Mouse (Mus musculus) intestine, embryonic 16.5 days (tissue): Measurements from ENCODE around the gene Slc27a5. TPM values are rescaled to one million over a fixed set of nuclear protein-coding genes. Genes with fewer than 3 reads are reported as not detected.
A peak's percentile ranks its signal among the peaks of the same experiment; 100 is the strongest.

ENCODE experiments used
- ATAC-seq: fragments of 200-750 bp; cut with Nextera tagmentation; 2 replicates; pipeline ENCODE4 v1.8.0; 2017; ENCODE audit warnings: moderate TSS enrichment, moderate library complexity
- H3K27ac ChIP-seq: fragments of 300-500 bp; sonication (generic); 2 replicates; pipeline ENCODE4 v1.5.1; 2014; ENCODE audit warnings: mild to moderate bottlenecking, low read length
- H3K27me3 ChIP-seq: fragments of 300-500 bp; sonication (generic); replicated peaks from 2 replicates; pipeline ENCODE4 v1.6.1; 2014; ENCODE audit warnings: low read length, control low read depth, mixed read lengths; ENCODE audit not compliant: control insufficient read depth, insufficient read depth
- H3K36me3 ChIP-seq: fragments of 300-500 bp; sonication (generic); 2 replicates; pipeline ENCODE4 v1.6.1; 2014; ENCODE audit warnings: low read length, control low read depth; ENCODE audit not compliant: control insufficient read depth, insufficient read depth
- H3K4me1 ChIP-seq: fragments of 300-500 bp; sonication (generic); 2 replicates; pipeline ENCODE4 v1.6.1; 2014; ENCODE audit warnings: low read length, control low read depth, mixed read lengths; ENCODE audit not compliant: control insufficient read depth, insufficient read depth
- H3K4me2 ChIP-seq: fragments of 300-500 bp; sonication (generic); 2 replicates; pipeline ENCODE4 v1.6.1; 2014; ENCODE audit warnings: low read depth, low read length, control low read depth
- H3K4me3 ChIP-seq: fragments of 300-500 bp; sonication (generic); 2 replicates; pipeline ENCODE4 v1.5.1; 2014; ENCODE audit warnings: mild to moderate bottlenecking, low read length
- H3K9ac ChIP-seq: fragments of 300-500 bp; sonication (generic); 2 replicates; pipeline ENCODE4 v1.6.1; 2014; ENCODE audit warnings: low read depth, low read length
- H3K9me3 ChIP-seq: fragments of 300-500 bp; sonication (generic); 2 replicates; pipeline ENCODE4 v1.6.1; 2016; ENCODE audit warnings: low read length, control low read depth; ENCODE audit not compliant: control insufficient read depth
- WGBS: fragments of 180-500 bp; shearing (Covaris S2); extraction: QIAGEN DNeasy Blood & Tissue Kit; methylation state at CpG from one replicate; pipeline ENCODE4 v1.1.7; 2014; 5-methylcytosine and 5-hydroxymethylcytosine counted together
- polyA plus RNA-seq: library from polyadenylated mRNA; unstranded; fragments of >200 nt; fragmentation: Nextera tagmentation; extraction: Ambion mirVana; gene quantifications from 2 replicates; pipeline ENCODE4 v1.2.1, GENCODE M21; 2015

Gene Slc27a5
- polyA plus RNA-seq, 1 experiment from 2014 or later = 0.84 TPM

GRCm38 (mm10) chr7:13037901-13038555 lies 40.0 kb upstream of the Slc27a5 start, which contains the start of gene Ube2m:
Gene Ube2m, minus strand, starts transcription at chr7:13038275.
- Histone ChIP-seq H3K9ac (peak within 1 kb of the TSS; percentile 93), H3K36me3 (peaks cover 5% of the 10 kb centered on the region), H3K27me3 (peaks cover 12% of the 10 kb centered on the region), H3K27ac (peak within 1 kb of the TSS; percentile 100), H3K4me1 (peaks cover 29% of the 10 kb centered on the region), H3K4me3 (peak within 1 kb of the TSS; percentile 81), H3K9me3 (peaks cover 2% of the 10 kb centered on the region; the same call in 1 of the 2 replicates), H3K4me2 (peak within 1 kb of the TSS; percentile 90)
- ATAC-seq = peak; percentile 93
- WGBS = under 1% methylated on average over 65 of the region's 65 CpGs

- WGBS = under 1% methylated on average over 32 of the region's 33 CpGs
- no peaks in the 10 kb centered on the region for H3K9me3 ChIP-seq
- H3K4me2 ChIP-seq = peak overlapping the region; percentile 90
- H3K36me3 ChIP-seq = peaks cover 8% of the 10 kb centered on the region
- H3K4me1 ChIP-seq = peaks cover 33% of the 10 kb centered on the region
- H3K4me3 ChIP-seq = peak overlapping the region; percentile 81
- peak; percentile 2; the same call in 1 of the 2 replicates for ATAC-seq
- H3K9ac ChIP-seq = peak overlapping the region; percentile 93
- H3K27me3 ChIP-seq = peaks cover 6% of the 10 kb centered on the region; the same call in 1 of the 2 replicates
- peak overlapping the region; percentile 100 for H3K27ac ChIP-seq
Observed at GRCm38 (mm10) chr7:13037366-13037765, 39.4 kb upstream of the Slc27a5 start.

DNA sequence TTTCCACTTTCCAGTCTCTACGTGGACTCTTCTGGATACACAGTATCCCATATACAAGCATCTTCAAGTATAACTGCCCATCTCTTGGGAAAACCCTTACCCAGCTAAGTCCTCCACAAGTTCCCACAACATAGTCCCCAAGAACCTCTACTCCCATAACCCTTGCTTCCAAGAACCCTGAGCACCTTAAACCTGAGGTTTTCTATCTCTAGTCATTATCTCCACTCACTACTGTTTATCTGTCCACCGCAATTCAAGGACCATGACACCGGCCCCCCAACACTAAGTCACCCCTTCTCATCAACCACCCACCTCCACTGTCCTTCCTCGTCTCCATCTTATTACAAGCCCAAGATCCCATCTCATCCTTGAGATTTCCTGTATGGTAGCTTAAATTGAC lies 38.8 kb upstream of the Slc27a5 start:
- peaks cover 10% of the 10 kb centered on the region for H3K36me3 ChIP-seq
- WGBS = 38% methylated on average over 4 of the region's 4 CpGs
- H3K27me3 ChIP-seq = no peaks in the 10 kb centered on the region; the same call in 1 of the 2 replicates
- H3K27ac ChIP-seq = 0 out of 2 replicates have a peak overlapping the region, but pooled peaks have one; percentile 2
- no peak for ATAC-seq
- peak overlapping the region; percentile 90 for H3K4me2 ChIP-seq
- H3K4me3 ChIP-seq = peak overlapping the region; percentile 81
- peak overlapping the region; percentile 93 for H3K9ac ChIP-seq
- peaks cover 33% of the 10 kb centered on the region for H3K4me1 ChIP-seq
- H3K9me3 ChIP-seq = no peaks in the 10 kb centered on the region

DNA sequence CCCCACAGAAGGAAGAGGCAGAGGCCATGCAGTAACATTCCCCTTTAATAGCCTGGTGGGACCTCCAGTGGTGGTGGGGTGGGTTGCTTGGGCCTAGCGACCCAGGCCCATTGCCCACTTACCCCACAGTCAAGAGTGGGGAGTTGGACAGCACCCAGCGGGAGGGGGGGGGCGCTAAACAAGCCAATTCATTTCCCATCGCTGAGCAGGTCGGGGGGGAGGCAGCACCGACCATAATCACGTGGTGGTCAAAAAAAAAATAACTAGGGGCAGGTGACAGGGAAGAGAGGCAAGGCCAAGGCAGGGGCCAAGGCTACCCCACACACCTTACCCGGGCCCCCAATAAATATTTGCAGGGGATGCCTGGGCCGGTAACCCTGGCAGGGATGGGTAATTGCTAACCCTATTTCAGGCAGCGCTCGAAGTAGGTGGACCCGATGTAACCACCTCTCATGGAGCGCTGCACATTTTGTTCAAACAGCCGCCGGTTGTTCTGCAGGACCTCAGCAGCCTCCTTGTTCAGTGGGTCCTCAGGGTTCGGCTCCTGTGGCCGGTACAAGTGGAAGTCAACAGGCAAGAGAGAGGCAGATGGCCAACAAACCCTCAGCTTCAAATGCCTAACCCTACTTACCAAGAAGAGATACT lies 37.3 kb upstream of the Slc27a5 start:
- Histone ChIP-seq H3K27ac (peak overlapping the region; percentile 76), H3K4me1 (peaks cover 33% of the 10 kb centered on the region), H3K9me3 (no peaks in the 10 kb centered on the region), H3K4me2 (peak overlapping the region; percentile 78), H3K27me3 (no peaks in the 10 kb centered on the region), H3K9ac (peak overlapping the region; percentile 89), H3K4me3 (0 out of 2 replicates have a peak overlapping the region, but pooled peaks have one; percentile 70), H3K36me3 (peaks cover 18% of the 10 kb centered on the region)
- ATAC-seq = no peak
- 85% methylated on average over 17 of the region's 17 CpGs for WGBS

DNA sequence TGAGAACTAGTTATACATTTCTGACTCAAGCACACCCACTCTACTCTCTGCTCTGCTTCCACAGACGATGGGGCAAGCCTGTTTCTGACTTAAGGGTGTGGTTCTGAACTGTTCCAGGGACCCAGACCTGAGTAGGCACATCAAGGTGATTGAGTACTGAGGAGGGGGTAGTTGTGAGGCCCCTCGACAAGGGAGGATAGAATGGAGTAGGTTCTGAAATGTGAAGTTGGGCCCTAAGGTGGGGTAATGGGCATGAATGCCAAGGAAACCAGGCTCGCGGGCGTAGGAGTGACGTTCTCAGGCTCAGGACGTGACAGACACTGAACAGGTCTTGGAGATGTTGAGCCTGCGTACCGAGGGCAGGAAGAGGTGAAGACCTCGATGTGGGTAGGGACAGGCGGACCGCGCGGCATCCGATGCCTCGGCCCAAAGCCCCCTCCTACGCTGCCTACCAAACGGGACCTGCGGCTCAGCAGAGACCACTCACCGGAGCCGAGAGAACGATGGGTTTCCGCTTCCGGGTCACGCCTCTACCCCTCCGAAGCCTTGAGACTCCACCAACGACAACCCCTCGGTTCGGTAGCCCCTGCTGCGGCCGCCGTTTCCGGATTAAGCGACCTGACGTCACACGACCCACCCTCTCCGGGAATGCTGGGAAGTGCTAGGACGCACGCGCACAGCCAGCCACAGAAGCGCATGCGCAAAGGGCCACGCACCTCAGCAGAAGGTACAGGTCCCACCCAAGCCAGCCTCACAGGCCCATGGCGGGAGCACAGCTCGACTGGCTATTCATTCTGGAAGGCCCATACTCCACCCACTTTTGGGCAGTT lies 36.4 kb upstream of the Slc27a5 start, which contains the start of gene Chmp2a:
TSS of gene Chmp2a (minus strand) at position 660 of the 830 bp plus-strand sequence.
- peak within 1 kb of the TSS; percentile 89 for H3K9ac ChIP-seq
- peak within 1 kb of the TSS; percentile 70 for H3K4me3 ChIP-seq
- WGBS = under 1% methylated on average over 45 of the region's 45 CpGs
- peaks cover 33% of the 10 kb centered on the region for H3K4me1 ChIP-seq
- H3K4me2 ChIP-seq = peak within 1 kb of the TSS; percentile 78
- no peaks in the 10 kb centered on the region for H3K9me3 ChIP-seq
- H3K36me3 ChIP-seq = peaks cover 27% of the 10 kb centered on the region
- no peaks in the 10 kb centered on the region for H3K27me3 ChIP-seq
- peak within 1 kb of the TSS; percentile 92 for H3K27ac ChIP-seq
- peak; percentile 79 for ATAC-seq

- peak overlapping the region; percentile 92 for H3K27ac ChIP-seq
- H3K9me3 ChIP-seq = no peaks in the 10 kb centered on the region
- no peaks in the 10 kb centered on the region for H3K27me3 ChIP-seq
- H3K4me2 ChIP-seq = peak overlapping the region; percentile 78
- no peak for ATAC-seq
- H3K9ac ChIP-seq = peak overlapping the region; percentile 89
- WGBS = 37% methylated on average over 13 of the region's 13 CpGs
- H3K36me3 ChIP-seq = peaks cover 35% of the 10 kb centered on the region
- peak overlapping the region; percentile 70 for H3K4me3 ChIP-seq
- H3K4me1 ChIP-seq = peaks cover 29% of the 10 kb centered on the region
Observed at GRCm38 (mm10) chr7:13033451-13034147, 35.6 kb upstream of the Slc27a5 start.

DNA sequence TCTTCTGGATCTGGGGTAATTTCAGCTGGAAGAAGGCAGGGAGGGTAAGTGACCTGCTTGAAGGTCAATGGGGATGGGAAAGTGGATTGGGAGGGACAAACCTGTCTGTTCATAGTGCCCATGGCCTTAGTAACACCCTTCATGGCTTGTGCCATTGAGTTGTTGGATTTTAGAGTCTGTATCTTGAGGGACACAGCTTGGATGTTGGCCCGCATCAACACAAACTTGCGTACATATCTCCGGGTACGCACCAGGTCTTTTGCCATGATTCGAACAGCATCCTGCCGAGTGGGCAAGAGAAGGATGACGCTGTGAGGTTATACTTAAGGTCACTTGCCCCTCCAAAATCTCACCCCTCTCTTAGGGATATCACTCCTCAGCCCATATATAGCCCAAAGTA lies 34.5 kb upstream of the Slc27a5 start:
- ATAC-seq = no peak
- H3K9me3 ChIP-seq = no peaks in the 10 kb centered on the region
- H3K4me2 ChIP-seq = no peak overlapping the region
- 87% methylated on average over 7 of the region's 7 CpGs for WGBS
- peaks cover 29% of the 10 kb centered on the region for H3K4me1 ChIP-seq
- H3K9ac ChIP-seq = no peak overlapping the region
- H3K36me3 ChIP-seq = peaks cover 45% of the 10 kb centered on the region
- H3K27ac ChIP-seq = no peak overlapping the region
- no peaks in the 10 kb centered on the region for H3K27me3 ChIP-seq
- no peak overlapping the region for H3K4me3 ChIP-seq

DNA sequence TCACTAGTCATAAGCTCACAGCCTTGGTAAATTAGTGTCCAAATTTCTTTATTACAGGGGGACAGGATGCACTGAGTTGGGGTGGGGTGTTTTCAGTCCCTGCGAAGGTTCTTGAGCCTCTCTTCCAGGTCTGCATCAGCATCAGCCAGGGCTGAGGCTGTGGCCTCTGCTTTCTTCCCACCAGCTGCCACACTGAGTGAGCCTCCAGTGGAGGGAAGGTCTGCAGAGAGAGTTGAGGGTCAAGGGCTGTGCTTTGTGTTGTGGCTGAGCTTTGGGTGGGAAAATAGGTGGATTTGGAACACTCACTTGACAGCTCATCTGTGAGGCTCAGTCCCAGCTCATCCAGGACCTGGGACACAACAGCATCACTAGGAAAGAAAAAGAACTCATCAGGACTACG lies 34.0 kb upstream of the Slc27a5 start:
- no peak for ATAC-seq
- H3K4me3 ChIP-seq = no peak overlapping the region
- WGBS = 76% methylated on average over 2 of the region's 2 CpGs
- no peak overlapping the region for H3K4me2 ChIP-seq
- peaks cover 47% of the 10 kb centered on the region for H3K36me3 ChIP-seq
- no peaks in the 10 kb centered on the region for H3K9me3 ChIP-seq
- H3K9ac ChIP-seq = no peak overlapping the region
- peaks cover 29% of the 10 kb centered on the region for H3K4me1 ChIP-seq
- no peak overlapping the region for H3K27ac ChIP-seq
- no peaks in the 10 kb centered on the region for H3K27me3 ChIP-seq
